Mouse (Mus musculus) midbrain, embryonic 14.5 days (tissue): ENCODE results near the gene Adh1. TPM values are rescaled to one million over a fixed set of nuclear protein-coding genes. Genes with fewer than 3 reads are reported as not detected.

ENCODE experiments used
- ATAC-seq: fragments of 200-750 bp; cut with Nextera tagmentation; 2 replicates; pipeline ENCODE4 v1.8.0; 2017; ENCODE audit warnings: moderate number of reproducible peaks, moderate library complexity; ENCODE audit not compliant: low FRiP score, low TSS enrichment
- DNase-seq: peaks from one replicate; pipeline ENCODE4 v3.0.0-alpha.2; 2015
- H3K27ac ChIP-seq: fragments of 300-500 bp; sonication (generic); replicated peaks from 2 replicates; pipeline ENCODE4 v1.5.1; 2014; ENCODE audit warnings: mild to moderate bottlenecking, low read depth, low read length, moderate library complexity
- H3K27me3 ChIP-seq: fragments of 300-500 bp; sonication (generic); 2 replicates; pipeline ENCODE4 v1.6.1; 2014; ENCODE audit warnings: low read length, control low read depth, mixed read lengths; ENCODE audit not compliant: control insufficient read depth, insufficient read depth
- H3K36me3 ChIP-seq: fragments of 300-500 bp; sonication (generic); 2 replicates; pipeline ENCODE4 v1.6.1; 2014; ENCODE audit warnings: low read length, control low read depth; ENCODE audit not compliant: control insufficient read depth, insufficient read depth
- H3K4me1 ChIP-seq: fragments of 300-500 bp; sonication (generic); 2 replicates; pipeline ENCODE4 v1.6.1; 2014; ENCODE audit warnings: mild to moderate bottlenecking, antibody characterized with exemption, low read length, control low read depth; ENCODE audit not compliant: control insufficient read depth, insufficient read depth
- H3K4me2 ChIP-seq: fragments of 300-500 bp; sonication (generic); 2 replicates; pipeline ENCODE4 v1.6.1; 2014; ENCODE audit warnings: mild to moderate bottlenecking, low read length, moderate library complexity
- H3K4me3 ChIP-seq: fragments of 300-500 bp; sonication (generic); replicated peaks from 2 replicates; pipeline ENCODE4 v1.5.1; 2014; ENCODE audit warnings: low read depth, low read length
- H3K9ac ChIP-seq: fragments of 300-500 bp; sonication (generic); replicated peaks from 2 replicates; pipeline ENCODE4 v1.6.1; 2014; ENCODE audit warnings: mild to moderate bottlenecking, low read length, moderate library complexity
- H3K9me3 ChIP-seq: fragments of 300-500 bp; sonication (generic); 2 replicates; pipeline ENCODE4 v1.6.1; 2016; ENCODE audit warnings: low read length, control low read depth, mixed read lengths; ENCODE audit not compliant: control insufficient read depth
- WGBS: fragments of 180-500 bp; shearing (Covaris S2); extraction: QIAGEN DNeasy Blood & Tissue Kit; methylation state at CpG from one replicate; pipeline ENCODE4 v1.1.7; 2014; 5-methylcytosine and 5-hydroxymethylcytosine counted together
- polyA plus RNA-seq: library from polyadenylated mRNA; unstranded; fragments of >200 nt; fragmentation: Nextera tagmentation; extraction: Ambion mirVana; gene quantifications from 2 replicates; pipeline ENCODE4 v1.2.1, GENCODE M21; 2014

Adh1 gene
- polyA plus RNA-seq, 1 experiment from 2014 or later: 0.51 TPM

GRCm38 (mm10) chr3:138236546-138237163 is 24.1 kb upstream of the Adh1 start:
- WGBS: 79% methylated on average over 11 of the region's 11 CpGs
- H3K36me3 ChIP-seq: no peaks in the 10 kb centered on the region
- no peaks in the 10 kb centered on the region for H3K9me3 ChIP-seq
- no peak overlapping the region for H3K9ac ChIP-seq
- H3K4me3 ChIP-seq: no peak overlapping the region
- DNase-seq: no peak
- H3K27ac ChIP-seq: no peak overlapping the region
- H3K4me1 ChIP-seq: 0 out of 2 replicates have a peak, but pooled peaks cover 3% of the 10 kb centered on the region
- no peaks in the 10 kb centered on the region for H3K27me3 ChIP-seq
- H3K4me2 ChIP-seq: no peak overlapping the region
- ATAC-seq: no peak

GRCm38 (mm10) chr3:138238046-138238445 is 22.7 kb upstream of the Adh1 start:
- ATAC-seq (no peak), DNase-seq (no peak)
- Histone ChIP-seq H3K4me2 (no peak overlapping the region), H3K4me3 (no peak overlapping the region), H3K36me3 (no peaks in the 10 kb centered on the region), H3K27ac (no peak overlapping the region), H3K4me1 (0 out of 2 replicates have a peak, but pooled peaks cover 3% of the 10 kb centered on the region), H3K27me3 (no peaks in the 10 kb centered on the region), H3K9me3 (no peaks in the 10 kb centered on the region), H3K9ac (no peak overlapping the region)
- WGBS: 89% methylated on average over 10 of the region's 10 CpGs

GRCm38 (mm10) chr3:138239461-138239860 is 21.3 kb upstream of the Adh1 start:
- ATAC-seq (no peak), DNase-seq (no peak)
- H3K36me3 ChIP-seq: no peaks in the 10 kb centered on the region
- no peak overlapping the region for H3K27ac ChIP-seq
- no peaks in the 10 kb centered on the region for H3K27me3 ChIP-seq
- H3K9ac ChIP-seq: no peak overlapping the region
- H3K4me1 ChIP-seq: 0 out of 2 replicates have a peak, but pooled peaks cover 3% of the 10 kb centered on the region
- 92% methylated on average over 6 of the region's 6 CpGs for WGBS
- H3K9me3 ChIP-seq: no peaks in the 10 kb centered on the region
- H3K4me3 ChIP-seq: no peak overlapping the region
- H3K4me2 ChIP-seq: no peak overlapping the region

- 89% methylated on average over 3 of the region's 3 CpGs for WGBS
- no peaks in the 10 kb centered on the region for H3K36me3 ChIP-seq
- no peak overlapping the region for H3K4me3 ChIP-seq
- DNase-seq (peak; percentile 49), ATAC-seq (no peak)
- no peaks in the 10 kb centered on the region for H3K27me3 ChIP-seq
- 0 out of 2 replicates have a peak, but pooled peaks cover 3% of the 10 kb centered on the region for H3K4me1 ChIP-seq
- H3K9ac ChIP-seq: no peak overlapping the region
- H3K4me2 ChIP-seq: no peak overlapping the region
- no peaks in the 10 kb centered on the region for H3K9me3 ChIP-seq
- H3K27ac ChIP-seq: no peak overlapping the region
Observed at GRCm38 (mm10) chr3:138240411-138240810, 20.4 kb upstream of the Adh1 start.

GRCm38 (mm10) chr3:138240942-138241341 is 19.8 kb upstream of the Adh1 start:
- no peak for ATAC-seq
- Histone ChIP-seq H3K27ac (no peak overlapping the region), H3K27me3 (no peaks in the 10 kb centered on the region), H3K9ac (no peak overlapping the region), H3K4me1 (0 out of 2 replicates have a peak, but pooled peaks cover 3% of the 10 kb centered on the region), H3K36me3 (no peaks in the 10 kb centered on the region), H3K4me3 (no peak overlapping the region), H3K9me3 (no peaks in the 10 kb centered on the region), H3K4me2 (no peak overlapping the region)
- no peak for DNase-seq
- WGBS: 70% methylated on average over 5 of the region's 5 CpGs

GRCm38 (mm10) chr3:138241371-138241770 is 19.4 kb upstream of the Adh1 start:
- H3K9ac ChIP-seq: no peak overlapping the region
- ATAC-seq: no peak
- WGBS: 68% methylated on average over 6 of the region's 6 CpGs
- no peak overlapping the region for H3K27ac ChIP-seq
- 0 out of 2 replicates have a peak, but pooled peaks cover 3% of the 10 kb centered on the region for H3K4me1 ChIP-seq
- no peaks in the 10 kb centered on the region for H3K9me3 ChIP-seq
- H3K4me3 ChIP-seq: no peak overlapping the region
- DNase-seq: no peak
- H3K36me3 ChIP-seq: no peaks in the 10 kb centered on the region
- no peaks in the 10 kb centered on the region for H3K27me3 ChIP-seq
- H3K4me2 ChIP-seq: no peak overlapping the region

GRCm38 (mm10) chr3:138242021-138242726 is 18.6 kb upstream of the Adh1 start:
- Histone ChIP-seq H3K27ac (0 out of 2 replicates have a peak overlapping the region, but pooled peaks have one; percentile 15), H3K36me3 (no peaks in the 10 kb centered on the region), H3K27me3 (no peaks in the 10 kb centered on the region), H3K9ac (no peak overlapping the region), H3K4me2 (no peak overlapping the region), H3K4me1 (0 out of 2 replicates have a peak, but pooled peaks cover 3% of the 10 kb centered on the region), H3K9me3 (no peaks in the 10 kb centered on the region), H3K4me3 (no peak overlapping the region)
- peak; percentile 70 for DNase-seq
- ATAC-seq: peak; percentile 28; the same call in 1 of the 2 replicates
- WGBS: 55% methylated on average over 14 of the region's 14 CpGs

GRCm38 (mm10) chr3:138242933-138243332 is 17.9 kb upstream of the Adh1 start:
- no peak for ATAC-seq
- WGBS: 93% methylated on average over 6 of the region's 6 CpGs

More at GRCm38 (mm10) chr3:138242933-138243332, 17.9 kb upstream of the Adh1 start:
- H3K4me2 ChIP-seq: no peak overlapping the region
- no peak overlapping the region for H3K4me3 ChIP-seq
- H3K36me3 ChIP-seq: no peaks in the 10 kb centered on the region
- no peak for DNase-seq
- no peak overlapping the region for H3K9ac ChIP-seq
- H3K4me1 ChIP-seq: 0 out of 2 replicates have a peak, but pooled peaks cover 3% of the 10 kb centered on the region
- H3K27me3 ChIP-seq: no peaks in the 10 kb centered on the region
- H3K9me3 ChIP-seq: no peaks in the 10 kb centered on the region
- no peak overlapping the region for H3K27ac ChIP-seq
